Comparison of ENCODE assay signal across 10 mouse cellular contexts in the genomic region with DNA sequence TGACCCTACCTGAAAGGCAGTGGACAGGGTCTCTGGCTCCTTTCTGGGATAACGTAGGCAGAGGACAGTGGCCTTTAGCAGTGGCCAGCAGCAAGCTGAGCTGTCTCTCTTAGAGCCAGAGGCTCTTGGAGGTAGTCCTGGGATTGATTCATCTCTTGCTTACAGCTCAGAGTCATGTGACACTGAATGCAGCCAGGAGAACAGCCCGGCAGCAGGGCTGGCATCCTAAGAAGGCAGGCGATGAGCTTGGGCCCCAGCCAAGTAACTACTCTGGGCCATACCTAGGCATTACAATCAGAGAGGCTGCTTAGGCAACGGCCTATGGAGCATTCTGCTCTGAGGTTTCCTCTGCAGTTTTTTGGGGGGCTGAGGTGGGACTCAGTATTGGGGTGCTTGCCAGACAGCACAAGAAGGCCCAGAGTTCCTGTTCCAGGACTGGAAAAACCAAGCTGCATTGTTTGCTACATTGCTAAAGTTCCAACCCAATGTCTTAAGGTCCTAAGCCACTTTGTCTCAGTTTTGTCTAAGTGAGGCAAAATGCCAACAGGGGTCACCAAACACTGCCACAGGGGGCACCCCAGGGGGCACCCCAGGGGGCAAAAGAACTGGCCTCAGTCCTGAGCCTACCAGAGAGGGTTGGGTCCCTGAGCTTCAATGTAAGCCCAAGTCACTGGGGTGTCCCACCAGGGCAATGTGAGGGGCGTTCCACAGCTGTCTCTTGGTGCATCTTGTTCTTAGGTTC. TPM values are rescaled to one million over a fixed set of nuclear protein-coding genes. Genes with fewer than 3 reads are reported as not detected.
A peak's percentile ranks its signal among the peaks of the same experiment; 100 is the strongest.
DNase-seq lines count a peak whose midpoint lies in the region; ATAC-seq and TF ChIP-seq lines count a peak whose summit lies in the region.
"Had no signal": no experiment of that assay in that cellular context is flagged by ENCODE, and none has a peak within 500 bp of the region (broad histone marks: within the 10 kb centered on the region; RNA-seq: fewer than 3 reads in every experiment).

No protein-coding gene starts in this region.

- no peak overlapping the region for H3K4me3 ChIP-seq in forebrain, embryonic 15.5 days
- H3K4me3 ChIP-seq in forebrain, embryonic 10.5 days, result no peak overlapping the region
- no peak overlapping the region for H3K4me3 ChIP-seq in lung, postnatal 0 days (ENCODE audit: low read depth, low read length)
- H3K4me3 ChIP-seq in limb, embryonic 10.5 days, result no peak overlapping the region
- H3K4me3 ChIP-seq: embryonic facial prominence, embryonic 13.5 days; limb, embryonic 13.5 days had no signal

- no peak overlapping the region for H3K4me2 ChIP-seq in forebrain, embryonic 15.5 days (replicated peaks)
- H3K4me2 ChIP-seq in lung, postnatal 0 days (replicated peaks; ENCODE audit: low read depth, low read length), result no peak overlapping the region
- H3K4me2 ChIP-seq: embryonic facial prominence, embryonic 13.5 days; limb, embryonic 13.5 days had no signal

- no peak for DNase-seq in forebrain, embryonic 10.5 days (ENCODE audit: extremely low spot score, low spot score)
- peak; percentile 96 for DNase-seq in 3T3-L1 (ENCODE audit: low read depth, low spot score)
- DNase-seq in cerebellum, adult 8-10 months, result peak; percentile 87
- peak; percentile 65 to 74 for DNase-seq in layer of hippocampus, postnatal 14 days (ENCODE audit: low spot score in 2 of 2)
- DNase-seq in lung, postnatal 0 days (ENCODE audit: low spot score), result no peak
- DNase-seq in kidney, postnatal 14 days, result no peak
- DNase-seq in limb, embryonic 10.5 days (ENCODE audit: low spot score), result no peak

- ATAC-seq in forebrain, embryonic 15.5 days (replicated peaks), result peak; percentile 65
- ATAC-seq in lung, postnatal 0 days, result no peak

- TF ChIP-seq EP300 in lung, postnatal 0 days (IDR thresholded peaks at IDR 0.05), result no peak

- H3K9me3 ChIP-seq in forebrain, embryonic 15.5 days, result no peaks in the 10 kb centered on the region
- H3K9me3 ChIP-seq in forebrain, embryonic 10.5 days, result no peaks in the 10 kb centered on the region
- H3K9me3 ChIP-seq in lung, postnatal 0 days (ENCODE audit: low read length), result no peaks in the 10 kb centered on the region
- H3K9me3 ChIP-seq in limb, embryonic 10.5 days (replicated peaks), result no peaks in the 10 kb centered on the region
- H3K9me3 ChIP-seq: embryonic facial prominence, embryonic 13.5 days; limb, embryonic 13.5 days had no signal

- H3K9ac ChIP-seq in forebrain, embryonic 15.5 days (replicated peaks), result 0 out of 2 replicates have a peak overlapping the region, but pooled peaks have one; percentile 5
- H3K9ac ChIP-seq in lung, postnatal 0 days (replicated peaks; ENCODE audit: low read depth), result no peak overlapping the region
- H3K9ac ChIP-seq: embryonic facial prominence, embryonic 13.5 days; limb, embryonic 13.5 days had no signal

- peaks cover 7% of the 10 kb centered on the region for H3K27me3 ChIP-seq in forebrain, embryonic 15.5 days
- peaks cover 71% of the 10 kb centered on the region for H3K27me3 ChIP-seq in forebrain, embryonic 10.5 days (ENCODE audit: poor library complexity, severe bottlenecking)
- H3K27me3 ChIP-seq in lung, postnatal 0 days (replicated peaks; ENCODE audit: insufficient read depth, low read length), result no peaks in the 10 kb centered on the region
- peaks cover 84% of the 10 kb centered on the region for H3K27me3 ChIP-seq in limb, embryonic 10.5 days (ENCODE audit: low read depth, poor library complexity, severe bottlenecking)

- WGBS in forebrain, embryonic 15.5 days, result 58% methylated on average over 5 of the region's 5 CpGs
- 81% methylated on average over 5 of the region's 5 CpGs for WGBS in forebrain, embryonic 10.5 days
- WGBS in lung, postnatal 0 days, result 47% methylated on average over 5 of the region's 5 CpGs
- 71% methylated on average over 5 of the region's 5 CpGs for WGBS in limb, embryonic 10.5 days

- peak overlapping the region; percentile 64 for H3K27ac ChIP-seq in forebrain, embryonic 15.5 days (replicated peaks)
- H3K27ac ChIP-seq in forebrain, embryonic 10.5 days, result no peak overlapping the region
- no peak overlapping the region for H3K27ac ChIP-seq in lung, postnatal 0 days (ENCODE audit: low read length)
- no peak overlapping the region for H3K27ac ChIP-seq in limb, embryonic 10.5 days
- H3K27ac ChIP-seq: embryonic facial prominence, embryonic 13.5 days; limb, embryonic 13.5 days had no signal

- TF ChIP-seq CTCF in lung, postnatal 0 days (IDR thresholded peaks at IDR 0.05), result no peak

- H3K4me1 ChIP-seq in forebrain, embryonic 15.5 days, result peaks cover 25% of the 10 kb centered on the region
- peaks cover 48% of the 10 kb centered on the region for H3K4me1 ChIP-seq in forebrain, embryonic 10.5 days
- H3K4me1 ChIP-seq in lung, postnatal 0 days (ENCODE audit: insufficient read depth, low read depth, low read length), result peaks cover 5% of the 10 kb centered on the region; the same call in 1 of the 2 replicates
- peaks cover 38% of the 10 kb centered on the region for H3K4me1 ChIP-seq in limb, embryonic 10.5 days

- H3K36me3 ChIP-seq in forebrain, embryonic 15.5 days, result no peaks in the 10 kb centered on the region
- no peaks in the 10 kb centered on the region for H3K36me3 ChIP-seq in forebrain, embryonic 10.5 days (replicated peaks)
- H3K36me3 ChIP-seq in lung, postnatal 0 days (ENCODE audit: insufficient read depth, low read length), result no peaks in the 10 kb centered on the region
- no peaks in the 10 kb centered on the region for H3K36me3 ChIP-seq in limb, embryonic 10.5 days
- H3K36me3 ChIP-seq: embryonic facial prominence, embryonic 13.5 days; limb, embryonic 13.5 days had no signal

RNA-seq across cellular contexts. Expression of a gene that starts 12.6 kb away (rescaled TPM):
- polyA plus RNA-seq in forebrain, embryonic 15.5 days (2015; fragmentation: Nextera tagmentation; extraction: Ambion mirVana), result not detected in 2 replicates
- not detected in 2 replicates for polyA plus RNA-seq in forebrain, embryonic 10.5 days (2016; fragmentation: Nextera tagmentation; extraction: Ambion mirVana)
- under 1 TPM; 0.76 to 0.81 TPM for total RNA-seq in layer of hippocampus, postnatal 14 days (2021)
- not detected in 2 replicates for polyA plus RNA-seq in lung, postnatal 0 days (2015; fragmentation: Nextera tagmentation; extraction: Ambion mirVana)
- polyA plus RNA-seq in limb, embryonic 10.5 days (2016; fragmentation: Nextera tagmentation; extraction: Ambion mirVana), result not detected in 2 replicates

RNA-seq across cellular contexts. Expression of a gene that starts 28.4 kb away (rescaled TPM):
- polyA plus RNA-seq in forebrain, embryonic 15.5 days (2015; fragmentation: Nextera tagmentation; extraction: Ambion mirVana), result 48.4 and 50.1 TPM in 2 replicates
- 73.2 and 81.1 TPM in 2 replicates for polyA plus RNA-seq in forebrain, embryonic 10.5 days (2016; fragmentation: Nextera tagmentation; extraction: Ambion mirVana)
- total RNA-seq in layer of hippocampus, postnatal 14 days (2021), result 10 to 100 TPM; 35.4 to 39.2 TPM
- 20.2 and 22.2 TPM in 2 replicates for polyA plus RNA-seq in lung, postnatal 0 days (2015; fragmentation: Nextera tagmentation; extraction: Ambion mirVana)
- 84.2 and 86.1 TPM in 2 replicates for polyA plus RNA-seq in limb, embryonic 10.5 days (2016; fragmentation: Nextera tagmentation; extraction: Ambion mirVana)

Comparison
In these comparisons a context has a peak if more than half of its experiments do, and no peak if none do; other contexts are left out.
1. DNase-seq: peak in 3T3-L1 (single experiment), cerebellum, adult 8-10 months (single experiment) and layer of hippocampus, postnatal 14 days (2 of 2); none in forebrain, embryonic 10.5 days (single experiment), lung, postnatal 0 days (single experiment), kidney, postnatal 14 days (single experiment) and limb, embryonic 10.5 days (single experiment).